Mouse (Mus musculus) thymus, postnatal 10 days (tissue): ENCODE measurements at regions not wholly inside any gene's neighbourhood (a gene's known extent, or its start where the extent isn't known, plus 50 kb on each side); places are given as distances from the start of the nearest gene placed in this dataset.

Experiments
- DNase-seq, 2 experiments: peaks; one replicate each; pipeline ENCODE4 v3.0.0; 2021; ENCODE audit warnings: low spot score in 2 of 2

- DNase-seq: no peak
Measured at GRCm38 (mm10) chr2:148175251-148175927, 128.6 kb upstream of the Foxa2 start.

- no peak for DNase-seq
Measured at GRCm38 (mm10) chr2:148180245-148180644, 133.5 kb upstream of the Foxa2 start.

- no peak for DNase-seq
Measured at GRCm38 (mm10) chr2:148181518-148181917, 134.7 kb upstream of the Foxa2 start.

DNA sequence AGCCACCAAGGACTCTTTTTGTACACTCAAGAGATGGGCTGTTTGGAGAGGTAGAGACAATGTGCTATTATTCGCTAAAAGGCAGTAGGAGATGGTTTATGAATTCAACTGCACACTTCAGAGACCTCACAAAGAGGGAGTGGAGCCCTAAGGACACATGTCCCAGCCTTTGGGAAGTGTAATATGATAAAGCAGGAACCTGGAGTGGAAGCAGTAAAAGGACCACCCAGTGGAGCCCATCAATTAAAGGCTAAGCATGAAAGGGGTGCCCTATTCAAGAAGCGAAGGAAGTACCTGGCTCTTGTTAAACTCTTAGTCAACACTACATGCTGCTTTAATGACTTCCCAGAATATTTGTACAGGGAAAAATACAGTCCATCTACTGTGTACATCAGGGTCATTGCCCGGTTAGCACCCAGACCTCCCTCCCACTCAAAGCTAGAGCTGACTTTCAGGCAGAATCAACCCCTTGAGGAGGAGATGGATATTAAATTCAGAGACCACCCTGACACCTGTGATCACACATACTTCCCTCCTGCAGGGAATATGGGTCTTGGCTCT is 135.8 kb upstream of the Foxa2 start:
- no peak for DNase-seq

- no peak for DNase-seq
Measured at GRCm38 (mm10) chr2:148184801-148185212, 138.0 kb upstream of the Foxa2 start.

GRCm38 (mm10) chr2:148186363-148186991 is 139.7 kb upstream of the Foxa2 start:
- no peak for DNase-seq

- DNase-seq: no peak
Measured at GRCm38 (mm10) chr2:148188865-148189264, 142.1 kb upstream of the Foxa2 start.

DNA sequence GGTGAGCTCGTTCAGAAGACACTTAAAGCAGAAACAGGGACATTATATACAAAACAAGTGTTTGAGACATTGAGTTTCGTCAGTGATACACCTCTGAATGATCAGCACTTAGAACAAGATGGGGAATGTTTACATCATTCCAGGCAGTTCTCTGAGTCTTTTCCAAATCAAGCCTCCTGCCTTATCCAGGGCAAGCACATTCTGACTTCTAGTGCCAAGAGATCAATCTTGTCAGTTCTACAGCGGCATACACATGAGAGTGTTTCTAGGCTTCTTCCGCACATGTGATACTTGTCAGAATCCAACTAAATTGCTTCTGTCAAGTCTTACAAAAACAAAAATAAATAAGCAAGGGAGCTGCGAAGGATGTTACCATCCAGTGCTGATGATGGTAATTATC is 142.5 kb upstream of the Foxa2 start:
- no peak for DNase-seq

GRCm38 (mm10) chr2:148192946-148193345 is 146.2 kb upstream of the Foxa2 start:
- DNase-seq: no peak

DNA sequence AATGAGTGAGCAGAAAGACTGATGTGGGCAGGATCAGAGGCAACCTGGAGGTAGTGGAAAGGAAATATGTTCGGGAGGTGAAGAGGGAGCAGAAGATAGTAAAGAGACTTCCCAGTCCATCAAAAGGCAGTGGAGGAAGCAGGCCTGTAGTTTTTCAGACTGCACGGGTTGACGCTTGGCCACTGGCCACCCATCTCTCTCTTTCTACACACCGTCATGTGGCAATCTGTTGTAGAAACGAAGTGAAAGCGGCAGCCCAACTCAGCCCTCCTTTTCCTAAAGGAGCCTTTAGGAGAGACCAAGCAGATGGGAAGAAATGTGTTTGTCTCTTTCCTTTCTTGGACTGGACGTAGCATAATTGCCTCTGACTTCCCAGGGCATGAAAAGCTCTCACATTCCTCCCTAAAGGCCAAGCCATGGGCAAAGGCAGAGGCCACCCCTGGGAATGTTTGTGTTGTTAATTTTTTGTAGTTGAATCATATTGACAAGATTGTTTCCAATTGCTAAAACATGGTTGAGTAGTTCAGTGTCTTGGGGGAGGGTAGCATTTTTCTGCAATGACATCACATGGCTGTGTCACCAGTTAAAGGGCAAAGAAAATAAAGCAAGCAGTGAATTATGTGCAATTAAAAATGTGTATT is 150.7 kb upstream of the Foxa2 start:
- no peak for DNase-seq

DNA sequence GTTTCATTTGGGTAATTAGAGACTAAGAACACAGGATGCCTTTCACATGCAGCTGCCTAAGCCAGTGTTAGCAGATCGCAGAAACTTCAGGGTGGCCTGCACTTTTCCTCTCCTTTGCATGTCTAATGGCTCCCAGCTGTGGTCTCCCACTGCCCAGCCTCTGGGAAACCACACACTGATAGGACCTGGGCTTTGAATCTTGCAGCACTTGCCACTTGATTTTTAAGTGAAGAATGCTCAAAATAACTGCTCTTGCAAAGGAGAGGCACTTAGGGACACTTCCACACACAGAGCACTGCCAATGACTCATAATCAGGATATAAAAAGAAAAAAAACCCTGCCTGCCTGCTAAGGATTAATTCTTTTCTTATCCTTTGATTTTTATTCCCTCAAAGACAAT is 159.9 kb upstream of the Foxa2 start:
- DNase-seq: no peak

DNA sequence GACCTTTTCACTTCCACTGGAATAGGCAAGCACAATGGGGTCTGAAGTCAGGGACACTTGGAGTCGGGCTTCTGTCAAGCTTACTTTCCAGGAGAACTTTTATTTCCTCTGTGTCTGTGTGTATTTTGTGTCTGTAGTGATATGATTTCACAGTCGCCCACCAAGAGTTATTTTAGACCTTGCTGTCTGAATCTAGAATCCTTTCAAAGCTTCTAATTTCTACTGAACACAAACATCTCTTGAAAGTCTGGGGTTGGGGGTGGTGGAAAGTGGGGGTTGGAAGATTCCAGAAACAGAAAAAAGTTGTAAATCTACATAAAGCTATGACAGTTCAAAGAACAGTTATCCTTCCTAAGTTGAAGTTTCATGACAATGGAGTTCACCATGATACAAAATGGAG is 164.0 kb upstream of the Foxa2 start:
- DNase-seq: no peak

DNA sequence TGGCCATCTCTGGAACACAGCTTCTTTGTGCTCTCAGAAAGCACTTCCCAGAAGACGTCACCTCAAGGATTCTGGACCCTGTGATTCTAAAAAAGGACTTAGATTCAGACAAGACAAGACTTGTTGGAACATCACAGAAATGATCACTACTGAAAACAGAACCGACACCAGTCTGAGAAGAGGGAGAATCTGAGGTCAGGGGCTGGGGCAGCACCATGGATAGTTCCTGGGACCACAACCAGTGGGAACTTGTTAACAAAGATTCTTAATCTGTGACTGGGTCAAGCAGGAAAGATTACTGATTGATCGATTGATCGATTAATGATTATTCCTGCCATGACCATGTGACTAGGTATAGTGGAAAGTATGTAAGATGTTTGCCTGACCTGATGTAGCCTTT is 170.4 kb upstream of the Foxa2 start:
- no peak for DNase-seq

GRCm38 (mm10) chr2:148233691-148234300 is 161.3 kb upstream of the Sstr4 start:
- DNase-seq: no peak

DNA sequence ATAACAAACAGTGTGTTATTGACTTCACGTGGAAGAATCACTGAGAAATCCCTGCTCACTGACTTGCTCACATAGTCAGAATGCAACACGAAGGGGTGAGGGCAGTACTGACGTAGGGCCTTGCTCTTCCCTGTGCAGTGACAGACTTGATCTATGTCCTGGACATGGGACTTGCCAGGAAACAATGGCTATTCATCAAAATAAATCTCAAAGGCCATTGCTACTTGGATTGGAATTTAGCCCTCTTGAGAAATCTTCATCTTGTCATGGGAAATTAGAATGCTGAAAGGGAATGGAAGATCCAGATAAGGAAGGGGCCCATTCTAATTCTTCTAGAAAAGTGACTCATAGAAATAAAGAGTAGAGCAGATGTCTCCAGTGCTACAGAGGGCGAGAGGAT is 158.0 kb upstream of the Sstr4 start:
- DNase-seq: no peak

GRCm38 (mm10) chr2:148239046-148239445 is 156.1 kb upstream of the Sstr4 start:
- no peak for DNase-seq

- no peak for DNase-seq
Measured at GRCm38 (mm10) chr2:148242242-148242641, 152.9 kb upstream of the Sstr4 start.

DNA sequence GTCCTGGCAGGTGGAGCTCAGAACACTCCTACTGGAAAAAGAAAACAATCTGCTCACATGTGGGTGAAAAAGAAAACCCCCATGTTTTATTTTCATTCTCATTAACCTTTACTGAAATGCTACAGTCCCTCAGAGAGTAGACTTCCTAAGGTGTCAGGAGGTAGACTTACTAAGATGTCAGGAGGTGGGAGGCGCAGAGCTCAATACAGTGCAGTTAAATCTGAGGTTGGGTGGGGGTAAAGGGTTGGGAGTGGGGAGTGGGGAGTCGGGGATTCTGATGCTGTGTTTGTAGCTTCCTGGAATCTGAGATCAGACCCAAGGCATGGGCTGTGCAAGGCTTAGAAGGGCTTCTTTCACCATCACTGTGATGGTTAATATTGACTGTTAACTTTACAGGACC is 149.6 kb upstream of the Sstr4 start:
- DNase-seq: no peak

DNA sequence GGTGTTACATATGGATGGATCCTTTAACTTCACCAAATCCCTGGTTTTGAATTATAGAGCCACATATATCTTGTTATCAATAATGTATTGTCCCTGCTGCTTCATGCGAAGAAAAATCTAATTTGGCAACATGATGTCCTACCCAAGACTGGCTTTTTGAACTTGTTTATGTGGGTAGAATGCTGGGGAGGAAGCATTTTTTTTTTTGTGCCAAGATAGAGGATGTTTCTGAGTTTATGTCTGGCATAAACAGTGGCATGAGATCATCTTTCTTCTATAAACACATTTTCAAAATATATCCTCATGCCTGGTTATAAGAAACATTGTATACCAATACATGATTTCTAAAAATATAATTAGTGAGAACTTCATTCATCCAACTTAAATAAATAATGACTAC is 144.2 kb upstream of the Sstr4 start:
- no peak for DNase-seq

DNA sequence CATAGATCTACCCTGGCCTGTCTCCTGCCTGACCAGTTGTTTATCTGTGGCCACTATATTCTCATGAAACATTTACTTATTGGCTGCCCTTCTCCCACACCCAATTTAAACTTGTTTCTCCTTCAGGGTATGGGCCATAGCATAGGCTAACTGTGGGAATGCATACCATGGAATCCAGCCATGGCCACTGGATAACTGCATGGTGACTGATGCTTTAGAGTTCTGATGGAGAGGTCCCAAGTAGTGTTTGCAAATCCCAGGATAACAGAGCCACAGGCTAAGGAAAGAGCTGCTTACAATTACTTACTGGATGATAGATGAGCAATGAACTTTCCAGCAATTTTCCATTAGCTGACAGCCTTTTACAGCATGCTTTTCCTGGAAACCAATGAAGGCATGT is 139.5 kb upstream of the Sstr4 start:
- no peak for DNase-seq

- DNase-seq: no peak
Measured at GRCm38 (mm10) chr2:148264111-148264730, 130.9 kb upstream of the Sstr4 start.

DNA sequence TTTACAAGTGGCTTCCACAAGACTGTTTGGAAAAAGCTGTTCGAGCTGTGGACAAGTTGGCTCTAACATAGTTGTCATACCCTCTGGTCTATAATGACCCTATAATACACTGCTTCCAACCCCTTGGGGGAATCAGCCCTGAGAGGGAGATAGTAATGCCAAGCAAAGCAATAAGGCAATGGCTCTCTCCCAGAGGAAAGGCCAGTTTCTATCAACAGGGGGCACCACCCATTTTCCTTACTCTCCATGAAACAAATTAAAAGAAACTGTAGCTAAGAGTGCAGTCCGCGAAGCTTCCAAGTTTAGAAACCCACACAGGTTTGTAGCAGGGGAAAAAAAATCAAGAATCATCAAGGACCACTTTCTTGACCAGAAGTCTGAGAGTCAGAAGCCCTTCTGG is 115.9 kb upstream of the Sstr4 start:
- no peak for DNase-seq
